Mouse (Mus musculus) heart, postnatal 0 days (tissue): Measurements from ENCODE around the gene Fam227b.

Source experiments
- CTCF ChIP-seq: IDR thresholded peaks from 2 replicates; pipeline ENCODE4 v1.5.1; 2016; ENCODE audit warnings: antibody characterized with exemption, control low read depth, low read depth
- EP300 ChIP-seq: IDR thresholded peaks from 2 replicates; pipeline ENCODE4 v1.6.1; 2016; ENCODE audit warnings: antibody characterized with exemption, low read depth

DNA sequence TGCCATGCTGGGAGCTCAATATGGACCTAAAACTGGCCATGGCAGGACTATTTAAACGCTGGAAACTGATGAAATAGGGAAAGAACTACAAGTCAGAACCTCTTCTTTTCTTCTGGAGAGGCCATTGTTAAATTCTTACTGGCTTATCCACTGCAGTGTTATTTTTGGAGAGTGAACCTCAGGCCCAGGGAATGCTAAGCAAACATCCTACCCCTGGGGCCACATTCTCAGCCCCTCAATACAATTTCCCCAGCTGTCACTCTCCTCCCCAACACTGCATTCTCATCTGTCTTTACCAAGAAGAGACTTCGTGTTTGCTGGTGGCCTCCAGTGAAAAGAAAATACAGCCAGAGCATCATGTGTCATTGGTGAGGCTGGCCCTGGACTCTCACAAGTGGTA, 87.0 kb downstream of the Fam227b start:
- TF ChIP-seq EP300 (no peak), CTCF (no peak)
